Mouse (Mus musculus) MEL (cell line): ENCODE measurements around the gene Syndig1l. TPM values are rescaled to one million over a fixed set of nuclear protein-coding genes. Genes with fewer than 3 reads are reported as not detected.
A peak's percentile ranks its signal among the peaks of the same experiment; 100 is the strongest.

Experiments
- DNase-seq: peaks from one replicate; pipeline ENCODE4 v3.0.0; 2011; ENCODE audit warnings: low read depth, low spot score
- H3K27ac ChIP-seq: 2 replicates; pipeline ENCODE4 v1.5.1; 2012; ENCODE audit warnings: low read depth, mild to moderate bottlenecking, control low read depth, low read length, moderate library complexity; ENCODE audit not compliant: control insufficient read depth
- H3K27me3 ChIP-seq, 2 experiments: fragments of 150-350 bp in 1 of 2; sonication (generic) in 1 of 2; 2 replicates each; pipeline ENCODE4 v1.6.1; 2012; ENCODE audit warnings: low read length in 2 of 2, mild to moderate bottlenecking in 2 of 2, improper control_type of control experiment in 1 of 2, moderate library complexity in 1 of 2; ENCODE audit not compliant: insufficient read depth in 2 of 2, control insufficient read depth in 1 of 2
- H3K36me3 ChIP-seq, 2 experiments: 2 replicates each; pipeline ENCODE4 v1.6.1; 2012 to 2014; ENCODE audit warnings: low read length in 2 of 2, improper control_type of control experiment in 1 of 2, inconsistent platforms in 1 of 2, mild to moderate bottlenecking in 1 of 2; ENCODE audit not compliant: insufficient read depth in 2 of 2, control insufficient read depth in 1 of 2
- H3K4me1 ChIP-seq, 2 experiments: fragments of 150-350 bp in 1 of 2; sonication (generic) in 1 of 2; 2 replicates each; pipeline ENCODE4 v1.6.1; 2012; ENCODE audit warnings: low read length in 2 of 2, improper control_type of control experiment in 1 of 2, mild to moderate bottlenecking in 1 of 2; ENCODE audit not compliant: insufficient read depth in 2 of 2, control insufficient read depth in 1 of 2
- H3K4me3 ChIP-seq, 2 experiments: fragments of 150-350 bp in 1 of 2; sonication (generic) in 1 of 2; 2 replicates each; pipeline ENCODE4 v1.5.1; 2012; ENCODE audit warnings: low read depth in 2 of 2, low read length in 2 of 2, mild to moderate bottlenecking in 2 of 2, moderate library complexity in 2 of 2, control low read depth in 1 of 2, improper control_type of control experiment in 1 of 2; ENCODE audit not compliant: control insufficient read depth in 1 of 2, insufficient read depth in 1 of 2
- H3K79me2 ChIP-seq: 2 replicates; pipeline ENCODE4 v1.6.1; 2012; ENCODE audit warnings: mild to moderate bottlenecking, low read length, moderate library complexity; ENCODE audit not compliant: control insufficient read depth, poor library complexity, insufficient read depth
- H3K9ac ChIP-seq: 2 replicates; pipeline ENCODE4 v1.6.1; 2012; ENCODE audit warnings: low read depth, mild to moderate bottlenecking, control low read depth, low read length, moderate library complexity; ENCODE audit not compliant: control insufficient read depth, poor library complexity, severe bottlenecking
- H3K9me3 ChIP-seq: fragments of 150-350 bp; sonication (generic); replicated peaks from 2 replicates; pipeline ENCODE4 v1.6.1; 2012; ENCODE audit warnings: mild to moderate bottlenecking, low read length, improper control_type of control experiment, moderate library complexity; ENCODE audit not compliant: insufficient read depth
- BHLHE40 ChIP-seq: IDR thresholded peaks from 2 replicates; pipeline ENCODE4 v1.6.1; 2012; ENCODE audit warnings: low read depth, mild to moderate bottlenecking, inconsistent platforms, low read length, improper control_type of control experiment, borderline replicate concordance
- CHD1 ChIP-seq: IDR thresholded peaks from 2 replicates; pipeline ENCODE4 v1.6.1; 2012; ENCODE audit warnings: low read depth, mild to moderate bottlenecking, inconsistent platforms, low read length, improper control_type of control experiment
- CHD2 ChIP-seq: IDR thresholded peaks from 2 replicates; pipeline ENCODE4 v1.6.1; 2011; ENCODE audit warnings: low read length, improper control_type of control experiment
- CTCF ChIP-seq, 3 experiments: IDR thresholded peaks in 2 of 3; conservative IDR thresholded peaks in 1 of 3; 2 replicates each; pipeline ENCODE4 v1.5.1; 2011 to 2012; ENCODE audit warnings: low read length in 3 of 3, low read depth in 2 of 3, mild to moderate bottlenecking in 2 of 3, improper control_type of control experiment in 1 of 3, inconsistent platforms in 1 of 3, mixed read lengths in 1 of 3, moderate library complexity in 1 of 3; ENCODE audit not compliant: control insufficient read depth in 1 of 3, insufficient read depth in 1 of 3, poor library complexity in 1 of 3, severe bottlenecking in 1 of 3
- E2F4 ChIP-seq: IDR thresholded peaks from 2 replicates; pipeline ENCODE4 v1.6.1; 2011; ENCODE audit warnings: low read depth, low read length, improper control_type of control experiment, borderline replicate concordance
- ELF1 ChIP-seq: IDR thresholded peaks from 2 replicates; pipeline ENCODE4 v1.6.1; 2014; ENCODE audit warnings: low read depth, mild to moderate bottlenecking, inconsistent platforms, low read length, improper control_type of control experiment, moderate library complexity
- EP300 ChIP-seq, 2 experiments: IDR thresholded peaks; 2 replicates each; pipeline ENCODE4 v1.6.1; 2011; ENCODE audit warnings: improper control_type of control experiment in 2 of 2, low read length in 2 of 2, low read depth in 1 of 2, mild to moderate bottlenecking in 1 of 2
- ETS1 ChIP-seq: IDR thresholded peaks from 2 replicates; pipeline ENCODE4 v1.6.1; 2012; ENCODE audit warnings: low read depth, mild to moderate bottlenecking, inconsistent platforms, low read length, improper control_type of control experiment, moderate library complexity
- GABPA ChIP-seq: IDR thresholded peaks from 2 replicates; pipeline ENCODE4 v1.6.1; 2012; ENCODE audit warnings: low read depth, mild to moderate bottlenecking, inconsistent platforms, low read length, improper control_type of control experiment, moderate library complexity
- GATA1 ChIP-seq: IDR thresholded peaks from 2 replicates; pipeline ENCODE4 v1.6.1; 2011; ENCODE audit warnings: low read depth, low read length, improper control_type of control experiment
- HCFC1 ChIP-seq: IDR thresholded peaks from 2 replicates; pipeline ENCODE4 v1.6.1; 2012; ENCODE audit warnings: low read depth, mild to moderate bottlenecking, inconsistent platforms, low read length, improper control_type of control experiment, moderate library complexity
- JUND ChIP-seq: IDR thresholded peaks from 2 replicates; pipeline ENCODE4 v1.6.1; 2011; ENCODE audit warnings: low read depth, mild to moderate bottlenecking, improper control_type of control experiment, low read length
- MAFK ChIP-seq: IDR thresholded peaks from 2 replicates; pipeline ENCODE4 v1.6.1; 2011; ENCODE audit warnings: low read depth, mild to moderate bottlenecking, low read length, improper control_type of control experiment, borderline replicate concordance
- MAZ ChIP-seq: IDR thresholded peaks from 2 replicates; pipeline ENCODE4 v1.6.1; 2012; ENCODE audit warnings: low read depth, mild to moderate bottlenecking, inconsistent platforms, low read length, improper control_type of control experiment
- MEF2A ChIP-seq: IDR thresholded peaks from 2 replicates; pipeline ENCODE4 v1.6.1; 2014; ENCODE audit warnings: low read depth, mild to moderate bottlenecking, inconsistent platforms, low read length, improper control_type of control experiment; ENCODE audit not compliant: poor library complexity, insufficient replicate concordance, severe bottlenecking; ENCODE audit errors: extremely low read depth
- MXI1 ChIP-seq: IDR thresholded peaks from 2 replicates; pipeline ENCODE4 v1.6.1; 2011; ENCODE audit warnings: mild to moderate bottlenecking, low read depth, low read length, improper control_type of control experiment
- NELFE ChIP-seq: IDR thresholded peaks from 2 replicates; pipeline ENCODE4 v1.6.1; 2011; ENCODE audit warnings: low read depth, low read length, improper control_type of control experiment
- POLR2A ChIP-seq, 2 experiments: IDR thresholded peaks; 2 replicates each; pipeline ENCODE4 v1.6.1; 2011 to 2012; ENCODE audit warnings: low read length in 2 of 2, mild to moderate bottlenecking in 2 of 2, control low read depth in 1 of 2, improper control_type of control experiment in 1 of 2, low read depth in 1 of 2, moderate library complexity in 1 of 2; ENCODE audit not compliant: control insufficient read depth in 1 of 2, insufficient read depth in 1 of 2, poor library complexity in 1 of 2
- RAD21 ChIP-seq: IDR thresholded peaks from 2 replicates; pipeline ENCODE4 v1.6.1; 2011; ENCODE audit warnings: mild to moderate bottlenecking, low read depth, low read length, improper control_type of control experiment
- SIN3A ChIP-seq: IDR thresholded peaks from 2 replicates; pipeline ENCODE4 v1.6.1; 2012; ENCODE audit warnings: low read length, improper control_type of control experiment, inconsistent platforms
- SMC3 ChIP-seq: IDR thresholded peaks from 2 replicates; pipeline ENCODE4 v1.6.1; 2011; ENCODE audit warnings: low read depth, low read length, improper control_type of control experiment
- UBTF ChIP-seq: IDR thresholded peaks from 2 replicates; pipeline ENCODE4 v1.6.1; 2012; ENCODE audit warnings: low read depth, mild to moderate bottlenecking, inconsistent platforms, low read length, improper control_type of control experiment, moderate library complexity, borderline replicate concordance; ENCODE audit not compliant: insufficient read depth
- USF1 ChIP-seq: IDR thresholded peaks from 2 replicates; pipeline ENCODE4 v1.6.1; 2014; ENCODE audit warnings: low read depth, mild to moderate bottlenecking, inconsistent platforms, low read length, improper control_type of control experiment, moderate library complexity
- USF2 ChIP-seq, 2 experiments: IDR thresholded peaks; 2 replicates each; pipeline ENCODE4 v1.6.1; 2011 to 2012; ENCODE audit warnings: improper control_type of control experiment in 2 of 2, low read length in 2 of 2, borderline replicate concordance in 1 of 2, inconsistent platforms in 1 of 2, low read depth in 1 of 2, mild to moderate bottlenecking in 1 of 2; ENCODE audit not compliant: insufficient read depth in 1 of 2
- polyA plus RNA-seq, 2 experiments: library from polyadenylated mRNA; stranded (reverse) in 1 of 2; unstranded in 1 of 2; fragments of >175 nt in 1 of 2; fragments of >200 nt in 1 of 2; gene quantifications; 2 replicates each; pipeline versions ENCODE4 v1.2.1 to v1.2.4; 2012; ENCODE audit warnings: low replicate concordance in 2 of 2, low read depth in 1 of 2; ENCODE audit not compliant: insufficient read length in 2 of 2, insufficient read depth in 1 of 2, missing spikeins in 1 of 2
- total RNA-seq: library from RNA; depleted of rRNA; stranded (reverse); fragments of 300-350 nt; gene quantifications from 2 replicates; pipeline ENCODE4 v1.2.3, GENCODE M21; 2012

Syndig1l gene
- total and polyA plus RNA-seq, 3 experiments = not detected

DNA sequence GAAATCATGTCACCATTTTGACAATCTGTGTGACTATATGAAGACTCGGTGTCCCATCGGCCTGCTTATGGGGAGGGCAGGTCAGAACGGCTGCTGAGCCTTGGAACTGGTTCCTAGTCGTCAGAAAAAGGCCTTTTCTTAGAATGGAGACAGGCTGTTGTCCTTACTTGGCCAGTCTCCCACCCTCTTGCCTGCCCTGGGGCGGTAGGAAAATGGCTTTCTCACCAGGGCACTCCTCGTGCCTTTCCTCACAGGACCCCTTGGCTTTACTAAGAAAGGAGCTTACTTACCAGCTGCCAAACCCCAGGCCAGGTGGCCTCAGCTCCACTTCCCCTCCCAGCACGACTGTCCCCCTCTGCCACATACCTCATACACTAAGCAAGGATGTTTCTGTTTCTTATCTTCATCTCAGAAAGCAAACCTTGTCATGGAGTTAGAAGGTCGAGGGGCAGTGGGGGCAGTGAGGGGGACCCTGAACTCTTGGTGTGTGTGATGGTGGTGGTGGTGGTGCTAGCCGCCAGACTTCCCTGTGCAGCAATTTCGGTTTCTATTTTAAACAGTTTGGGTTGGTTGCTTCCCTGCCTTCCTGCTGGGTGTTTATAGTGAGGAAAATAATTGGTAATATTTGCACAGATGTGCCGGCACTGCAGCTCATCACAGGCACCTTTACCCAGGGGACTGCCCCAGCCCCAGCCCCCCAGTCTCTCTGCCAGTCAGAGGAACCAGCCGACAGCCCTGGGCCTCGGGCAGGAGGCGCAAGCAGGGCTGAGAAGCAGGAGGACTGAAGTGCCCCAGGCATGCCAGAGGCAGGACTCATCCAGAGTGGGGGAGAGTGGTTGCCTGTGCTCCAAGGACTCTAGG, 23.7 kb downstream of the Syndig1l start:
- H3K27ac ChIP-seq = no peak overlapping the region
- peak overlapping the region; percentile 19 to 28; a peak in 2 of 4 replicates for H3K4me3 ChIP-seq
- no peaks in the 10 kb centered on the region for H3K4me1 ChIP-seq
- no peaks in the 10 kb centered on the region for H3K9me3 ChIP-seq
- H3K79me2 ChIP-seq = no peaks in the 10 kb centered on the region
- TF ChIP-seq UBTF (no peak), GABPA (no peak), E2F4 (no peak), RAD21 (no peak), EP300 (IDR thresholded peaks at IDR 0.05; ENCODE audit: low read depth in 1 of 2, low read length in 2 of 2) (no peak), BHLHE40 (no peak), POLR2A (IDR thresholded peaks at IDR 0.05; ENCODE audit: control insufficient read depth in 1 of 2, insufficient read depth in 1 of 2, low read depth in 1 of 2, low read length in 2 of 2, poor library complexity in 1 of 2) (no peak), CHD1 (no peak), MAZ (no peak), SMC3 (no peak), NELFE (no peak), SIN3A (no peak), USF1 (no peak)
- H3K36me3 ChIP-seq = no peaks in the 10 kb centered on the region
- DNase-seq = no peak
- no peak overlapping the region for H3K9ac ChIP-seq
- peaks cover 0 to 4% of the 10 kb centered on the region in 2 experiments; a peak in 1 of 4 replicates for H3K27me3 ChIP-seq

DNA sequence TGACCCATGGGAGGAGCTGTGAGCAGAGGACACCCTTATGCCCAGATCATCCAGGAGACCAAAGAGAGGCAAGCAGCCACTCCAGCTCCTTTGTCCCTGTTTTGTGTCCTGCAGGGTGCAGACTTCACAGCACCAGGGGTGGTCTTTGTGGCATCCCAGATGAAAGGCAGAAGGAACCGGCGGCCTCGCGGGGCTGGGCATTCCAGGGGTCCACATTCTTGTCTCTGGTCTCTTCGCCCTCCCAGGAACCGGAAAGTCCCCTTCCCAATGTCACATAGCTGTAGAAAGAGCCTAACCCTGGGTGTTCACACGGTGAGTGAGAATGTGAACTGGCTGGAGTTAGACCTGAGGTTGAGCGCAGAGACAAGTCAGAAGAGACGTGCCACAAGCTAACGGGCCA, 27.0 kb downstream of the Syndig1l start:
- TF ChIP-seq MEF2A = no peak
- no peak for TF ChIP-seq USF1
- TF ChIP-seq GATA1 = no peak
- no peak for TF ChIP-seq CTCF (IDR thresholded peaks at IDR 0.05 in 2 of 3, conservative IDR thresholded peaks at IDR 0.05 in 1 of 3; ENCODE audit: control insufficient read depth in 1 of 3, insufficient read depth in 1 of 3, low read depth in 2 of 3, low read length in 3 of 3, poor library complexity in 1 of 3, severe bottlenecking in 1 of 3)
- TF ChIP-seq USF2 (IDR thresholded peaks at IDR 0.05; ENCODE audit: borderline replicate concordance in 1 of 2, insufficient read depth in 1 of 2, low read depth in 1 of 2, low read length in 2 of 2) = no peak
- TF ChIP-seq JUND = no peak
- TF ChIP-seq CHD2 = no peak
- TF ChIP-seq ELF1 = no peak
- TF ChIP-seq GABPA = no peak
- no peak for TF ChIP-seq HCFC1
- no peak for TF ChIP-seq ETS1
- no peak for TF ChIP-seq MAFK
- TF ChIP-seq MXI1 = no peak

More for the DNA sequence above, 27.0 kb downstream of the Syndig1l start:
- no peak for DNase-seq
- Histone ChIP-seq H3K9ac (no peak overlapping the region), H3K4me3 (no peak overlapping the region), H3K36me3 (no peaks in the 10 kb centered on the region), H3K27me3 (peaks cover 0 to 1% of the 10 kb centered on the region in 2 experiments; a peak in 1 of 4 replicates), H3K9me3 (no peaks in the 10 kb centered on the region), H3K79me2 (no peaks in the 10 kb centered on the region), H3K4me1 (no peaks in the 10 kb centered on the region), H3K27ac (no peak overlapping the region)
